Mouse (Mus musculus): Measurements from ENCODE around the gene Afap1l2. TPM values are rescaled to one million over a fixed set of nuclear protein-coding genes. Genes with fewer than 3 reads are reported as not detected.

Gene Afap1l2
- polyA plus RNA-seq, 2 experiments from 2014 or later: not detected

- no peak for ATAC-seq
Measured at GRCm38 (mm10) chr19:56974159-56974558, 33.9 kb downstream of the Afap1l2 start.

GRCm38 (mm10) chr19:56972768-56973167, 35.3 kb downstream of the Afap1l2 start:
- ATAC-seq: no peak

- no peak for ATAC-seq
Measured at GRCm38 (mm10) chr19:56971347-56971746, 36.7 kb downstream of the Afap1l2 start.

- no peak for ATAC-seq
Measured at GRCm38 (mm10) chr19:56963876-56964275, 44.2 kb downstream of the Afap1l2 start.

- ATAC-seq: no peak
Measured at GRCm38 (mm10) chr19:56959601-56960000, 48.4 kb downstream of the Afap1l2 start.

- no peak for ATAC-seq
Measured at GRCm38 (mm10) chr19:56959057-56959456, 49.0 kb downstream of the Afap1l2 start.

GRCm38 (mm10) chr19:56958582-56959021, 49.4 kb downstream of the Afap1l2 start:
- ATAC-seq: no peak

- ATAC-seq: no peak
Measured at GRCm38 (mm10) chr19:56958011-56958410, 50.0 kb downstream of the Afap1l2 start.

- ATAC-seq: no peak
Measured at GRCm38 (mm10) chr19:56955568-56956513, 52.2 kb downstream of the Afap1l2 start.

- no peak for ATAC-seq
Measured at GRCm38 (mm10) chr19:56954857-56955256, 53.2 kb downstream of the Afap1l2 start.

- no peak for ATAC-seq
Measured at GRCm38 (mm10) chr19:56953856-56954255, 54.2 kb downstream of the Afap1l2 start.

- ATAC-seq: no peak
Measured at GRCm38 (mm10) chr19:56950818-56951217, 57.2 kb downstream of the Afap1l2 start.

GRCm38 (mm10) chr19:56949868-56950267, 58.2 kb downstream of the Afap1l2 start:
- no peak for ATAC-seq

GRCm38 (mm10) chr19:56947971-56948610, 59.9 kb downstream of the Afap1l2 start:
- ATAC-seq: no peak

GRCm38 (mm10) chr19:56946727-56947126, 61.3 kb downstream of the Afap1l2 start:
- no peak for ATAC-seq

GRCm38 (mm10) chr19:56946277-56946676, 61.8 kb downstream of the Afap1l2 start:
- ATAC-seq: no peak

GRCm38 (mm10) chr19:56945621-56946020, 62.4 kb downstream of the Afap1l2 start:
- no peak for ATAC-seq

- ATAC-seq: no peak
Measured at GRCm38 (mm10) chr19:56944826-56945225, 63.2 kb downstream of the Afap1l2 start.

GRCm38 (mm10) chr19:56944211-56944610, 63.8 kb downstream of the Afap1l2 start:
- no peak for ATAC-seq

GRCm38 (mm10) chr19:56942216-56942615, 65.8 kb downstream of the Afap1l2 start:
- no peak for ATAC-seq

GRCm38 (mm10) chr19:56940507-56940906, 67.5 kb downstream of the Afap1l2 start:
- ATAC-seq: no peak

GRCm38 (mm10) chr19:56939826-56940225, 68.2 kb downstream of the Afap1l2 start:
- ATAC-seq: no peak

GRCm38 (mm10) chr19:56937911-56938310, 70.1 kb downstream of the Afap1l2 start:
- ATAC-seq: no peak

GRCm38 (mm10) chr19:56936253-56936652, 71.8 kb downstream of the Afap1l2 start:
- ATAC-seq: no peak

Data from activated CD4-positive, CD25-positive, alpha-beta regulatory T cell, adult 4 months (primary cell).